Mouse (Mus musculus): Measurements from ENCODE around the gene Disp1. TPM values are rescaled to one million over a fixed set of nuclear protein-coding genes. Genes with fewer than 3 reads are reported as not detected.
A peak's percentile ranks its signal among the peaks of the same experiment; 100 is the strongest.

Gene Disp1
- polyA plus RNA-seq, 2 experiments = 34.7 to 47.3 TPM

DNA sequence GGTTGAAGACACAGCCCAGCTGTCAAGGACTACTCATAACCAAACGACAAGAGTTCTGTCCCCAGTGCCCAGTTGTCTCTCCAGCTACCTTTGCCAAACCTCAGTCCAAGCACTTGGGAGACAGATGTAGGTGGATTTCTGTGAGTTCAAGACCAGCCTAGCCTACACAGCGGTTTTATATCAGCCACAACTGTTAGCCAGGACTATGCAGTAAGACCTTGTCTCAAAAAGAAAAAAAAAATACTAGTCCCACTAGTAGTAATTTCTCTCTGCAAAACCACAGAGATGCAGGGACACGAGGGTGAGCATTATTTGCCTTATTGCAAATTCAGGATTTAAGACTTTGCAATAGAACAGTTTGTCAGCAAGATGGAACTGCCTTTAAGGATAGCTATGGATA lies 120.0 kb downstream of the Disp1 start:
- Histone ChIP-seq H3K27ac (replicated peaks; ENCODE audit: low read depth, low read length) (no peak overlapping the region), H3K4me3 (replicated peaks; ENCODE audit: low read length) (no peak overlapping the region), H3K9me3 (ENCODE audit: control insufficient read depth, low read length) (no peaks in the 10 kb centered on the region), H3K4me1 (ENCODE audit: control insufficient read depth, insufficient read depth, low read length) (peaks cover 33% of the 10 kb centered on the region), H3K36me3 (ENCODE audit: control insufficient read depth, insufficient read depth, low read length) (peaks cover 31% of the 10 kb centered on the region; the same call in 1 of the 2 replicates), H3K9ac (ENCODE audit: low read depth, low read length, severe bottlenecking) (no peak overlapping the region), H3K4me2 (replicated peaks; ENCODE audit: low read depth, low read length, severe bottlenecking) (no peak overlapping the region), H3K27me3 (ENCODE audit: control insufficient read depth, insufficient read depth, low read length) (no peaks in the 10 kb centered on the region)
- DNase-seq (ENCODE audit: low spot score) (no peak), ATAC-seq (ENCODE audit: low FRiP score, low read depth) (no peak)
- WGBS = 69% methylated on average over 3 of the region's 3 CpGs
- TF ChIP-seq POLR2A (IDR thresholded peaks at IDR 0.05; ENCODE audit: borderline replicate concordance, extremely low read depth, insufficient read depth, insufficient read length) = no peak

DNA sequence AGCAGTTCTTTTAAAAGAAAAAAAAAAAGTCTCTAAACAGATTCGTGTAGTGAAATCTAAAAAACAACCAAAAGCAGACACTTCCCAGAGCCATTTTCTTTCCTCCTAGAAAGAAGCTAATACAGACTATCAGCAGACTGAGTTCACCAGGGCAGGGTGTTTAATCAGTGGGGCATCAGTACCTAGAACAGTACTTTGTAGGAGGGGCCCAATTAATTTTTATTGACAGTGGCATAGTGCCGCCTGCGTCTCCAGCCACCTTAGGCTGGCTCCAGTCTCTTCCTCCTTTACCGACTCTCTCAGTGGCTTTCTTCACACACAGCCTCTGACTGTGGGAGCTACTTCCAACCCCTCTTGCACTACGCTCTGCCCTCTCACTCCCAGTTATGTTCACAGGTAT lies 121.1 kb downstream of the Disp1 start:
- peaks cover 40% of the 10 kb centered on the region for H3K36me3 ChIP-seq (ENCODE audit: control insufficient read depth, insufficient read depth, low read length)
- no peak for DNase-seq (ENCODE audit: low spot score)
- WGBS = 50% methylated on average over 5 of the region's 5 CpGs
- no peak overlapping the region for H3K4me2 ChIP-seq (replicated peaks; ENCODE audit: low read depth, low read length, severe bottlenecking)
- no peaks in the 10 kb centered on the region for H3K9me3 ChIP-seq (ENCODE audit: control insufficient read depth, low read length)
- no peak overlapping the region for H3K27ac ChIP-seq (replicated peaks; ENCODE audit: low read depth, low read length)
- H3K4me3 ChIP-seq (replicated peaks; ENCODE audit: low read length) = no peak overlapping the region
- no peak for ATAC-seq (ENCODE audit: low FRiP score, low read depth)
- H3K4me1 ChIP-seq (ENCODE audit: control insufficient read depth, insufficient read depth, low read length) = peaks cover 33% of the 10 kb centered on the region
- H3K9ac ChIP-seq (ENCODE audit: low read depth, low read length, severe bottlenecking) = no peak overlapping the region
- no peaks in the 10 kb centered on the region for H3K27me3 ChIP-seq (ENCODE audit: control insufficient read depth, insufficient read depth, low read length)
- no peak for TF ChIP-seq POLR2A (IDR thresholded peaks at IDR 0.05; ENCODE audit: borderline replicate concordance, extremely low read depth, insufficient read depth, insufficient read length)

DNA sequence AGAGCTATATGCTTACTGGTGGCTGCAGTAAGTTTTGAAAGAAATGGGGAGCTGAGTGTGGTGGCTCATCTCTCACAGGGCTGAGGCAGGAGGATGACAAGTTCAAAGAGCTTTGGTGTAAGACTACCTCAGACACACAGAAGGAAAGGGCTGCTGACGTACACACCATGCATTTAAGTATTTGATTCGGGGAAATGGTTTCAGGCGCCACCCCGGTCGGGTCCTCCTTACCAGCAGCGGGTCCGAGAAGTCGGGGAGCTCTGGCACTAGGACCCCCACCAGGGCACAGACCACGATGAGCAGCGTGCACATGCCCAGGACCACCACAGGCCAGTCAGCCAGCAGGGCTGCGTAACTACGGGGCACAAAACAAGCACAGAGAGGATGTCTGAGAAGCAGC lies 121.6 kb downstream of the Disp1 start:
- no peak for DNase-seq (ENCODE audit: low spot score)
- H3K4me3 ChIP-seq (replicated peaks; ENCODE audit: low read length) = no peak overlapping the region
- ATAC-seq (ENCODE audit: low FRiP score, low read depth) = no peak
- H3K4me2 ChIP-seq (replicated peaks; ENCODE audit: low read depth, low read length, severe bottlenecking) = no peak overlapping the region
- peaks cover 33% of the 10 kb centered on the region for H3K4me1 ChIP-seq (ENCODE audit: control insufficient read depth, insufficient read depth, low read length)
- H3K36me3 ChIP-seq (ENCODE audit: control insufficient read depth, insufficient read depth, low read length) = peaks cover 40% of the 10 kb centered on the region
- no peak overlapping the region for H3K9ac ChIP-seq (ENCODE audit: low read depth, low read length, severe bottlenecking)
- no peaks in the 10 kb centered on the region for H3K27me3 ChIP-seq (ENCODE audit: control insufficient read depth, insufficient read depth, low read length)
- 89% methylated on average over 12 of the region's 12 CpGs for WGBS
- H3K27ac ChIP-seq (replicated peaks; ENCODE audit: low read depth, low read length) = no peak overlapping the region
- no peaks in the 10 kb centered on the region for H3K9me3 ChIP-seq (ENCODE audit: control insufficient read depth, low read length)
- TF ChIP-seq POLR2A (IDR thresholded peaks at IDR 0.05; ENCODE audit: borderline replicate concordance, extremely low read depth, insufficient read depth, insufficient read length) = no peak

GRCm38 (mm10) chr1:183097606-183098005 lies 123.7 kb downstream of the Disp1 start:
- Histone ChIP-seq H3K9ac (ENCODE audit: low read depth, low read length, severe bottlenecking) (no peak overlapping the region), H3K27me3 (ENCODE audit: control insufficient read depth, insufficient read depth, low read length) (no peaks in the 10 kb centered on the region), H3K4me3 (replicated peaks; ENCODE audit: low read length) (no peak overlapping the region), H3K4me2 (replicated peaks; ENCODE audit: low read depth, low read length, severe bottlenecking) (no peak overlapping the region), H3K9me3 (ENCODE audit: control insufficient read depth, low read length) (no peaks in the 10 kb centered on the region), H3K36me3 (ENCODE audit: control insufficient read depth, insufficient read depth, low read length) (peaks cover 58% of the 10 kb centered on the region), H3K4me1 (ENCODE audit: control insufficient read depth, insufficient read depth, low read length) (peaks cover 27% of the 10 kb centered on the region), H3K27ac (replicated peaks; ENCODE audit: low read depth, low read length) (no peak overlapping the region)
- TF ChIP-seq POLR2A (IDR thresholded peaks at IDR 0.05; ENCODE audit: borderline replicate concordance, extremely low read depth, insufficient read depth, insufficient read length) = no peak
- no peak for DNase-seq (ENCODE audit: low spot score)
- ATAC-seq (ENCODE audit: low FRiP score, low read depth) = no peak
- 94% methylated on average over 10 of the region's 10 CpGs for WGBS

DNA sequence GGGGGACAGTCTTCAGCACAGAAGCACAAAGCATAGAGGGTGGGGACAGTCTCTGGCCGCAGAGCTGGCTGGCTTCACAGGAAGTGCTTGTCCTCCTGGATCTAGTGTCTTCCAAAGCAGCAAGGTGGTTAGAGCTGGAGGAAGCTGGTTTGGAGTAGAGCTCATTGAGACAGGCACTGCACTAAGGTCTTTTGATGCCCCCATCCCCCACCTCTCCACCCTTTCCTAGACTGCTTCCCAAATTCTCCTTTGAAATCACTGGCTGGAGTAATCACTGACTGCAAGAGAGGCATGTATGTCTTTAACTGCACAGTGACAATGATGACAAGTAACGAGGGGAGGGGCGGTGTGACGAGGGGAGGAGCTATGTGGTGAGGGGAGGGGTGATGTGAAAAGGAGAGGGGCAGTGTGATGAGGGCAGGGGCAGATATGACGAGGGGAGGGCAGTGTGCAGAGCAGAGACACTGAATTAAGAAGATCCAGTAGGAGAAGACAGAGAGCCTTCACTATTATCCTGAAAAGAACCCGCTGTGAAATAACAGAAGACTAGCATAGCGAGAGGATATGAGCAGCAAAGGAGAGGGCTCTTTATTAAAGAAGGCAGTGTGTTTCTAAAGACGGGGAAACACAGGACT lies 125.8 kb downstream of the Disp1 start:
- no peak overlapping the region for H3K27ac ChIP-seq (replicated peaks; ENCODE audit: low read depth, low read length)
- H3K4me2 ChIP-seq (replicated peaks; ENCODE audit: low read depth, low read length, severe bottlenecking) = no peak overlapping the region
- 71% methylated on average over 8 of the region's 8 CpGs for WGBS
- H3K36me3 ChIP-seq (ENCODE audit: control insufficient read depth, insufficient read depth, low read length) = peaks cover 65% of the 10 kb centered on the region
- 0 out of 2 replicates have a peak overlapping the region, but pooled peaks have one; percentile 6 for H3K9ac ChIP-seq (ENCODE audit: low read depth, low read length, severe bottlenecking)
- no peaks in the 10 kb centered on the region for H3K9me3 ChIP-seq (ENCODE audit: control insufficient read depth, low read length)
- peaks cover 8% of the 10 kb centered on the region for H3K4me1 ChIP-seq (ENCODE audit: control insufficient read depth, insufficient read depth, low read length)
- ATAC-seq (ENCODE audit: low FRiP score, low read depth) = no peak
- no peak for DNase-seq (ENCODE audit: low spot score)
- H3K4me3 ChIP-seq (replicated peaks; ENCODE audit: low read length) = no peak overlapping the region
- no peaks in the 10 kb centered on the region for H3K27me3 ChIP-seq (ENCODE audit: control insufficient read depth, insufficient read depth, low read length)
- TF ChIP-seq POLR2A (IDR thresholded peaks at IDR 0.05; ENCODE audit: borderline replicate concordance, extremely low read depth, insufficient read depth, insufficient read length) = no peak

All from limb, embryonic 14.5 days (tissue).